Mouse (Mus musculus): ENCODE measurements around the gene Ercc8. TPM values are rescaled to one million over a fixed set of nuclear protein-coding genes. Genes with fewer than 3 reads are reported as not detected.

The Ercc8 gene
- polyA plus RNA-seq, 2 experiments from 2014 or later = 8.3 to 10.7 TPM

GRCm38 (mm10) chr13:108229191-108229590, 70.7 kb downstream of the Ercc8 start:
- ATAC-seq = no peak

DNA sequence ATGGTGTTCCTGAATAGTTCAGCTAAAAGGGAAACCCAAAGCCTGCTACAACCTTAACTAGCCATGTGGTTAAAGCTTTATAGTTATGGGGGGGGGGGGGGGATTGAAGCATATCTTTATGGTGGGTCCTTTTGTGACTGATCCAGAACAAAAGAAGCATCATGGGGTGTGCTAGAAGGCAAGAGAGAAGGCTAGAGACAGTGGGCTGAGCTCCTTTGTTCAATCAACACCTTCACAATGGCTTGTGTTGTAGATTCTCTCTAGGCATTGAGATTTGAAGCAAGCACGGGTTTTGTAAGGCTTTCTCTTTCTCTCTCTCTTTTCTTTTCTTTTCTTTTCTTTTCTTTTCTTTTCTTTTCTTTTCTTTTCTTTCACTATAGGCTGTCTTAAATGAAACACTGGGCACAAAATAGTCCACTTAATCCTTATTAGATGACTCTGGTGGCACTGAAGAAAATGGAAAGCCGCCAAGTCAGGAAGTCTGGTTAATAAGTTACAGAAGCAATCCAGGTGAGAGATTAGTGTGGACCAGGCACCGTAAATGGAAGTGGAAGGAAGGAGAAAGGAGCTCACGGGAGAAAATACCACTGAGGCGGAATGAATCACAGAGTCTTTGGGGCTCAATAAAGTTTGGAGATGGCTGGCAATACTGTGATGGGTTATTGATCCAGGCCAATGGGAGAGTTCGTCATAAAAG, 71.3 kb downstream of the Ercc8 start:
- no peak for ATAC-seq

- ATAC-seq = no peak
Observed at GRCm38 (mm10) chr13:108240012-108240411, 81.5 kb downstream of the Ercc8 start.

DNA sequence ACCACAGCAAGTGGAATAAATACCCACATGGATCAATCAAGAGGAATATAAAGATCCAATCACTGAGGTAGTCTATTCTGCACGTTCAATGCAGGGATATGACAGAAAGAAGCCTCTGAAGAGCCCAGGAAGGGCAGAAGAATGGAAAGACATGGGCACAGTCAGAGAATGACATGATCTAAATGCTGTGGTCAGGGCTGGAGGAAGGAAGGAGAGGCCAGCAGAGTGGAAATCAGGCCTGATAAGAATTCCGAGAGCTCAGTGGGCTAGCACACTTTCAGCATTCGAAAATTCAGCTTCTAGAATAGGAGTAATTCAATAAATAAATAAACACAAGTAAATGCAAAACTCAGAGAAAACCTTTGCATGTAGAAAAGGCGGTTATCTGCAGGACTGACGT, 83.2 kb downstream of the Ercc8 start:
- no peak for ATAC-seq

Other genes with a start within 250 kb of the Ercc8 start
- 100 to 1,000 TPM in 1 of 2 experiments, 10 to 100 TPM in 1; 94.4 to 104 TPM for gene Smim15, start 114.3 kb upstream of the Ercc8 start, polyA plus RNA-seq (2017; shearing (Covaris generic))
- gene Ndufaf2, start 108 bp upstream of the Ercc8 start, polyA plus RNA-seq (2017; shearing (Covaris generic)) = 10 to 100 TPM; 36.9 to 39.8 TPM
- under 1 TPM in 1 of 2 experiments, not detected in 1; 0.15 TPM for gene Elovl7, start 55.7 kb downstream of the Ercc8 start, polyA plus RNA-seq (2017; shearing (Covaris generic))
- 1 to 10 TPM in 1 of 2 experiments, under 1 TPM in 1; 0.57 to 3.1 TPM for gene Depdc1b, start 157.6 kb downstream of the Ercc8 start, polyA plus RNA-seq (2017; shearing (Covaris generic))